Mouse (Mus musculus) fat pad, adult 2 months (tissue): Measurements from ENCODE around the gene Cacna1d.

Experiments
- DNase-seq: peaks from one replicate; pipeline ENCODE4 v3.0.0-alpha.2; 2011; ENCODE audit warnings: low read depth, low spot score; ENCODE audit errors: extremely low read depth

Cacna1d gene

GRCm38 (mm10) chr14:30172821-30173755 is 318.2 kb downstream of the Cacna1d start:
- DNase-seq = no peak

- no peak for DNase-seq
Measured at GRCm38 (mm10) chr14:30171593-30171992, 319.7 kb downstream of the Cacna1d start.

- DNase-seq = no peak
Measured at GRCm38 (mm10) chr14:30171008-30171407, 320.2 kb downstream of the Cacna1d start.

GRCm38 (mm10) chr14:30169455-30169854 is 321.8 kb downstream of the Cacna1d start:
- no peak for DNase-seq

- DNase-seq = no peak
Measured at GRCm38 (mm10) chr14:30168902-30169301, 322.4 kb downstream of the Cacna1d start.

GRCm38 (mm10) chr14:30168387-30168786 is 322.9 kb downstream of the Cacna1d start:
- no peak for DNase-seq

GRCm38 (mm10) chr14:30167606-30168005 is 323.6 kb downstream of the Cacna1d start:
- no peak for DNase-seq

GRCm38 (mm10) chr14:30166036-30166435 is 325.2 kb downstream of the Cacna1d start:
- no peak for DNase-seq

GRCm38 (mm10) chr14:30163733-30164708 is 327.2 kb downstream of the Cacna1d start:
- no peak for DNase-seq

- no peak for DNase-seq
Measured at GRCm38 (mm10) chr14:30147774-30148173, 343.5 kb downstream of the Cacna1d start.

- no peak for DNase-seq
Measured at GRCm38 (mm10) chr14:30138379-30138964, 352.8 kb downstream of the Cacna1d start.

- DNase-seq = no peak
Measured at GRCm38 (mm10) chr14:30137961-30138360, 353.3 kb downstream of the Cacna1d start.

GRCm38 (mm10) chr14:30136965-30137364 is 354.3 kb downstream of the Cacna1d start:
- DNase-seq = peak; percentile 13

- DNase-seq = no peak
Measured at GRCm38 (mm10) chr14:30135351-30135750, 355.9 kb downstream of the Cacna1d start.

- no peak for DNase-seq
Measured at GRCm38 (mm10) chr14:30133684-30134083, 357.6 kb downstream of the Cacna1d start.

- DNase-seq = no peak
Measured at GRCm38 (mm10) chr14:30131256-30131655, 360.0 kb downstream of the Cacna1d start.

GRCm38 (mm10) chr14:30130092-30130491 is 361.2 kb downstream of the Cacna1d start:
- DNase-seq = no peak

- DNase-seq = no peak
Measured at GRCm38 (mm10) chr14:30129378-30129777, 361.9 kb downstream of the Cacna1d start.

GRCm38 (mm10) chr14:30124951-30125690 is 366.1 kb downstream of the Cacna1d start:
- DNase-seq = no peak

GRCm38 (mm10) chr14:30120023-30120422 is 371.2 kb downstream of the Cacna1d start:
- DNase-seq = no peak
